Mouse (Mus musculus): ENCODE measurements around the gene Acsf3. TPM values are rescaled to one million over a fixed set of nuclear protein-coding genes. Genes with fewer than 3 reads are reported as not detected.

The Acsf3 gene
- polyA plus RNA-seq, 1 experiment = 2.8 TPM

DNA sequence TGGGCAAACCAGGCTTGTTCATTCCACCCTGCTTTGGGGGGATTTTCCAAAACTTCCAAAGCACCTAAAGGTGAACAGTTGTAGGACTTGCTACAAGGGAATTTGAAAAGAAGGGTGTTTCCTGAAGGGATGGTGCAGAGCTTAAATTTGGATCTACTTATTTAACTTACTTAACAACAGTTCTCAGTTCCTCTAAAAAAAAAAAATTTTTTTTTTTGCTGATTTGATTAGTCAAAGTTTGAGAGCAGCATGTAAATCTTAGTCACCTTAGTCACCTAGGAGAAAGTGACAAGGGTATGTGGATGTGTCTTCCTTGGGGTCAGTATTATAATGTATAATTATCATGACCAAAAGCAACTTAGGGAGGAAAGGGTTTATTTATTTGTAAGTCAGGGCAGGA lies 16.7 kb upstream of the Acsf3 start:
- H3K4me3 ChIP-seq (replicated peaks) = no peak overlapping the region
- H3K27me3 ChIP-seq (ENCODE audit: control insufficient read depth) = peaks cover 80% of the 10 kb centered on the region
- H3K9me3 ChIP-seq (ENCODE audit: control insufficient read depth, low read length) = no peaks in the 10 kb centered on the region
- H3K4me1 ChIP-seq (ENCODE audit: control insufficient read depth) = peaks cover 36% of the 10 kb centered on the region
- H3K36me3 ChIP-seq (ENCODE audit: control insufficient read depth) = no peaks in the 10 kb centered on the region
- TF ChIP-seq TAL1 (IDR thresholded peaks at IDR 0.05; ENCODE audit: low read length) (no peak), GATA1 (IDR thresholded peaks at IDR 0.05; ENCODE audit: low read length) (no peak)

DNA sequence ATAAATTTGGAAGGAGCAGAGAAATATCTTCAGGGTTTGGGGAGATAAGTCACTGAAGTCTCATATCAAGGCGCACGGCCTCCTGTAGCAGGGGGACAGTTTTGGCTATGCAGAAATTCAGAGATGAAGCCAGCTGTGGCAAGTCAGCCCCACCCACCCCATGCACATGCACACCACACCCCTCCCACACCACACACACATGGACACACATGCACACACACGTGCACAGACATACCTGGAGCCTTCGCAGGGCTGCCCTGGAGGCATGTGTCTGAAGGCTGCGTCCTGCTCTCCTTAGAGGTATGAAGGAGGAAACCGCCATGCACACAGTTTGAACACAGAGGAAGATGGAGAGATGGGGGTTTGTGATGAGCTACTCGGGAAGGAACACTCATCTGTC lies 15.2 kb upstream of the Acsf3 start:
- TF ChIP-seq GATA1 (IDR thresholded peaks at IDR 0.05; ENCODE audit: low read length) (no peak), TAL1 (IDR thresholded peaks at IDR 0.05; ENCODE audit: low read length) (no peak)
- Histone ChIP-seq H3K4me1 (ENCODE audit: control insufficient read depth) (peaks cover 38% of the 10 kb centered on the region), H3K4me3 (replicated peaks) (no peak overlapping the region), H3K27me3 (ENCODE audit: control insufficient read depth) (peaks cover 80% of the 10 kb centered on the region), H3K9me3 (ENCODE audit: control insufficient read depth, low read length) (no peaks in the 10 kb centered on the region), H3K36me3 (ENCODE audit: control insufficient read depth) (no peaks in the 10 kb centered on the region)

DNA sequence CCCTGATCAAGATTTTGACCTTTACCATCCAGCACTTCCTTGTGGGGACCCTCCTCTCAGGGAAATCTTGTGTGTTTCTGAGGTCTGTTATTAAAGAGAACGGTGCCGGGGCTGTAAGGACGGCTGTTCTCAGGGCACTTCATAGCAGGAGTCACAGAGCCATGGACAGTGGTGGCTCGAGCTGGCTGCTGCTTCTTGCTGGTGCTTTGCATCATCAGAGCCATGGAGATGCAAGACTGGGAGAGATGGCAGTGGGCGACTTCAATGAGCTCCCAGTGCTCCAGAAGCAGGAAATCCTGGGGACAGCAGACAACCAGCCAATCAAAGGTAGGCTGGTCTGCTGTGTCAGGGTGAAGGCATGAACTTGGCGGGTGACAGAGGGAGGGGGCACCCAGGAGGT lies 14.2 kb upstream of the Acsf3 start:
- H3K4me1 ChIP-seq (ENCODE audit: control insufficient read depth) = peaks cover 38% of the 10 kb centered on the region
- H3K27me3 ChIP-seq (ENCODE audit: control insufficient read depth) = peaks cover 80% of the 10 kb centered on the region
- no peaks in the 10 kb centered on the region for H3K9me3 ChIP-seq (ENCODE audit: control insufficient read depth, low read length)
- TF ChIP-seq TAL1 (IDR thresholded peaks at IDR 0.05; ENCODE audit: low read length) = no peak
- TF ChIP-seq GATA1 (IDR thresholded peaks at IDR 0.05; ENCODE audit: low read length) = no peak
- H3K4me3 ChIP-seq (replicated peaks) = no peak overlapping the region
- H3K36me3 ChIP-seq (ENCODE audit: control insufficient read depth) = no peaks in the 10 kb centered on the region

DNA sequence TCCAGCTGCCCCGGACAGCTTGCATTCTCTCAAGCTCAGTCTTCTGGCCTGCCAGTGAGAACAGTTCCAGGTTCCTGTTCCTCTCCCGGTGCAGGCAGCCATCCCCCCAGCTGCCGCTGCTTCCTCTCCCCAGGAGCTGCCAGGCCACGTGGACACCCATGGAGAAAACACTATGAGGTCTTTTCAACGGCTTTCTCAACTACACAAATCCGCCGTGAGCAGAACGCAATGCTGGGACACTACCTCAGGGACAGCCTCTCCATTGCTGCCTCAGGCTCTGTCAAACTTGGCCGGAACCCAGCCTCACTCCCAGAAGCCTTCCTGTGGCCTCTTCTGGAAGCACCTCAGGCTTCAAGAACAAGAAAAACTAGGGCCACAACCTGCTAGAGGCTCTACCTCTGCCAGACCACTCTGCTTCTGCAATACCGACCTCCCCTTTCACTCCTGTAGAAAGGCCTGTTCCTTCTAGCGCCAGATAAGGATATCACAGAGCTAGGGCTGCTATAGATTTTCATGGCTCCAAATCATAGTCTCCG lies 12.5 kb upstream of the Acsf3 start:
- H3K36me3 ChIP-seq (ENCODE audit: control insufficient read depth) = no peaks in the 10 kb centered on the region
- H3K9me3 ChIP-seq (ENCODE audit: control insufficient read depth, low read length) = no peaks in the 10 kb centered on the region
- TF ChIP-seq GATA1 (IDR thresholded peaks at IDR 0.05; ENCODE audit: low read length) (no peak), TAL1 (IDR thresholded peaks at IDR 0.05; ENCODE audit: low read length) (no peak)
- peaks cover 81% of the 10 kb centered on the region for H3K27me3 ChIP-seq (ENCODE audit: control insufficient read depth)
- peaks cover 38% of the 10 kb centered on the region for H3K4me1 ChIP-seq (ENCODE audit: control insufficient read depth)
- no peak overlapping the region for H3K4me3 ChIP-seq (replicated peaks)

DNA sequence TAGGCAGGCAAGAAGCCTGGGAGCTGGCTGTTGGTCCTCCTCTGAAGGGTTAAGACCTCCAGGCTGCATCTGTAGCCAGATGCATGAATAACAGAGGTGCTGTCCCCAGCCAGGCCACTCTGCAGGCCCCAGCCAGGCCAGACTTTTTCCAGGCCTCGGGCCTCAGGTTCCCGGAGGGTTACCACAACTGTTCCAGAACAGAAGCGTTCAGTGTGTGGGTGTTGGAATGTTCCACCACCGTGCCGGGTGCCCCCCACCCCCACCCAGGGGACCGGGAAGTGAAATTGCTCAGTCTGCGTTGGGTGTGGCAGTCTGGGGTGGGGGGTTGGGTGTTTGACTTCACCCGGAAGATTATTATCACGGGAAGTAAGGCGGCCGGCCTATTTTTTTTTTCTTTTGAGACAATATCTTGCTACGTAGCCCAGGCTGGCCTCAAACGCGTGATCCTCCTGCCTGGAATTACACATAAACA lies 12.0 kb upstream of the Acsf3 start:
- peaks cover 38% of the 10 kb centered on the region for H3K4me1 ChIP-seq (ENCODE audit: control insufficient read depth)

DNA sequence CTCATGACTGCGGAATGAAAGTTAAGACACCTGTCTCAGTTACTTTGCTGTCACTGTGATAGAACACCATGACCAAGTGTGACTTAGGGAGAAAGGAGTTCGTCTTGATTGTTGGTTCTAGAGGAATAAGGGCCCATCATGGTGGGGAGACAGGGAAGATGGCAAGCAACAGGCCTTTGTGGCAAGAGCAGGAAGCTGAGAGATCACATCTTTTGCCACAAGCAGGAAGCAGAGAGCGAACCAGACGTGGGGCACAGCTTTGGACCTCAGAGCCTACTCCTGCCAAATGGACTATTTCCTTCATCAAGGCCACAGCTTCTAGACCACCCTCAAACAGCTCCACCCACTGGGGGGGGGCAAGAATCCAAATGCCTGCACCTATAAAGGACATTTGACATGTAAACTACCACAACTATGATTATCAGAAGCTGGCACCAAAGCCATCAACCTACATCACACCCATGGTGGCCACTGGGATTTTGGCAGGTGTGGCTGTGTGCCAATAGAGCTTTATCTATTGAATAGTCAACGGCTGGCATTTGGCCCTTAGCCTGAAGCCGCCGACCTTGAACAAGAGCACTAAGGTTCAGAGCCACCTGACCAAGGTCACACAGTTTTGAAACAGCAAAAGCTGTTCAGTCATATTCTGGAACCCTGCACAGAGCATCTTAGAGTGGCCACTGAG lies 10.4 kb upstream of the Acsf3 start:
- Histone ChIP-seq H3K9me3 (ENCODE audit: control insufficient read depth, low read length) (no peaks in the 10 kb centered on the region), H3K36me3 (ENCODE audit: control insufficient read depth) (no peaks in the 10 kb centered on the region), H3K27me3 (ENCODE audit: control insufficient read depth) (peaks cover 86% of the 10 kb centered on the region), H3K4me1 (ENCODE audit: control insufficient read depth) (peaks cover 33% of the 10 kb centered on the region), H3K4me3 (replicated peaks) (no peak overlapping the region)
- no peak for TF ChIP-seq TAL1 (IDR thresholded peaks at IDR 0.05; ENCODE audit: low read length)
- TF ChIP-seq GATA1 (IDR thresholded peaks at IDR 0.05; ENCODE audit: low read length) = no peak

More for the DNA sequence above, 12.0 kb upstream of the Acsf3 start:
- no peaks in the 10 kb centered on the region for H3K9me3 ChIP-seq (ENCODE audit: control insufficient read depth, low read length)
- no peaks in the 10 kb centered on the region for H3K36me3 ChIP-seq (ENCODE audit: control insufficient read depth)
- TF ChIP-seq TAL1 (IDR thresholded peaks at IDR 0.05; ENCODE audit: low read length) (no peak), GATA1 (IDR thresholded peaks at IDR 0.05; ENCODE audit: low read length) (no peak)
- H3K27me3 ChIP-seq (ENCODE audit: control insufficient read depth) = peaks cover 81% of the 10 kb centered on the region
- no peak overlapping the region for H3K4me3 ChIP-seq (replicated peaks)

DNA sequence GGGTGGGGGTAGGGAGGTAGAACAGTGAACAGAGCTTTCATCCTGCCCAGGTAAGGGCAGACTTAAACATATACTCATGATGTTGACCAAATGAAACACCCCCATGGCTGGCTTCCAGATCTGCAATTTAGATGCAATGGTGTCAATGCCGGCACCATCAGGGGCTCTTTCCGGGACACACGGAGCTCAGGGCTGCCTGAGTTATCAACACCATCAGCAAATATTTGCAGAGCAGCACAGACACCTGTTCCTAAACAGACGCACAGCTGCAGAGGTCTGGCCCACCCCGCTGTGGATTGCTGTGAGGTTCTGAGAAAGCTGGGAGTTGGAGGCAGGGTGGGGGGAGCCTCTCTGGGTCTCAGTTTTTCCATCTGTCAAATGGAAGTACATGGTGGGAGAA lies 9.1 kb upstream of the Acsf3 start:
- TF ChIP-seq GATA1 (IDR thresholded peaks at IDR 0.05; ENCODE audit: low read length) (no peak), TAL1 (IDR thresholded peaks at IDR 0.05; ENCODE audit: low read length) (no peak)
- H3K36me3 ChIP-seq (ENCODE audit: control insufficient read depth) = no peaks in the 10 kb centered on the region
- no peak overlapping the region for H3K4me3 ChIP-seq (replicated peaks)
- peaks cover 21% of the 10 kb centered on the region for H3K4me1 ChIP-seq (ENCODE audit: control insufficient read depth)
- H3K9me3 ChIP-seq (ENCODE audit: control insufficient read depth, low read length) = no peaks in the 10 kb centered on the region
- H3K27me3 ChIP-seq (ENCODE audit: control insufficient read depth) = peaks cover 84% of the 10 kb centered on the region

DNA sequence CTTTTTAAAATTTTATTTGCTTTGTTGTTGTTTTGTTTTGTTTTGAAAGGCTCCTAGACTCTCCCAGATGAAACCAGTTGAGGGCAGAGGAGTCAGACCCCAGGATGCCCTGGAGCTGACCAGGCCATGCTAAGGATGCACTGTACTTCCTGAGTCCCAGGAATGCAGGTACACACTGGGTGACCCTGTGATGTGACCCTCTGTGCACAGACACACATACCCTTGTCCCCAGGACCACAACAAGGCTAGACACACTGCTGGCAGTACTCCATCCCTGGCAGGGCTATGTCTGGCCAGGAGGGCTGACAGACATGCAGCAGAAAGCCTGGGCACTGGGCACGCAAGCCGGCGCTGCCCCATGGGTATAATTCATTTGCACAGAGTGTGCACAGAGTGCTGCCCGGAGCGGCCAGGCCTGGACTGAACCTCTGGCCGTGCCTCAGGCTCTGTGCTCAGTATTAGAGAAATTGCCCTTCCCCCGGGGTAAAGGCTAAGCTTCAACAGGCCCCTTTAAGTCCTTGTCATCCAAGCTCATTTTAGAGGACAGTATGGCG lies 8.6 kb upstream of the Acsf3 start:
- Histone ChIP-seq H3K9me3 (ENCODE audit: control insufficient read depth, low read length) (no peaks in the 10 kb centered on the region), H3K4me1 (ENCODE audit: control insufficient read depth) (peaks cover 20% of the 10 kb centered on the region), H3K36me3 (ENCODE audit: control insufficient read depth) (no peaks in the 10 kb centered on the region), H3K4me3 (replicated peaks) (no peak overlapping the region), H3K27me3 (ENCODE audit: control insufficient read depth) (peaks cover 83% of the 10 kb centered on the region)
- TF ChIP-seq TAL1 (IDR thresholded peaks at IDR 0.05; ENCODE audit: low read length) = no peak
- no peak for TF ChIP-seq GATA1 (IDR thresholded peaks at IDR 0.05; ENCODE audit: low read length)

DNA sequence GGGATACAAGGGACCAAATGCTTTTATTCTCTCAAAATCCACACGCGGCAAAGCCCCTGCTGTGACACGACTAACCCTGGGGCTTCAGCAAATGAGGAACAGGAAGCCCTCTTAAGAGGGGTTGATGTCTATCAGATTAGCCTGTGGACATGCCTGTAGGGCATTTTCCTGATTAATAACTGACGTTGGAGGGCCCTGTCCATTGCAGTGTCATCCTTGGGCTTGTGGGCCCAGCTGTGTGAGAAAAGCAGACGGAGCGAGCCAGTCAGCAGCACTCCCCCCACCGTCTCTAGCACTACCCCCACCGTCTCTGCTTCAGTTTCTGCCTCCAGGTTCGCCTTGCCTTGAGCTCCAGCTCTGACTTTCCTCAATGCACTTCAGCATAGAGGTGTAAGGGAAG lies 8.1 kb upstream of the Acsf3 start:
- no peak overlapping the region for H3K4me3 ChIP-seq (replicated peaks)
- TF ChIP-seq TAL1 (IDR thresholded peaks at IDR 0.05; ENCODE audit: low read length) = no peak
- no peak for TF ChIP-seq GATA1 (IDR thresholded peaks at IDR 0.05; ENCODE audit: low read length)
- H3K9me3 ChIP-seq (ENCODE audit: control insufficient read depth, low read length) = no peaks in the 10 kb centered on the region
- H3K4me1 ChIP-seq (ENCODE audit: control insufficient read depth) = peaks cover 16% of the 10 kb centered on the region
- H3K27me3 ChIP-seq (ENCODE audit: control insufficient read depth) = peaks cover 82% of the 10 kb centered on the region
- no peaks in the 10 kb centered on the region for H3K36me3 ChIP-seq (ENCODE audit: control insufficient read depth)
